Mouse (Mus musculus): Measurements from ENCODE around the gene Kyat1. TPM values are rescaled to one million over a fixed set of nuclear protein-coding genes. Genes with fewer than 3 reads are reported as not detected.
"Not testable (repeated sequence)": the region's sequence is repeated elsewhere in the genome, so short reads cannot be mapped to it uniquely, and the experiment has no call there.

Kyat1 gene
- total and polyA plus RNA-seq, 2 experiments from 2014 or later, result 17.9 to 34.3 TPM

- WGBS, result 88% methylated on average over 12 of the region's 12 CpGs
- no peak for TF ChIP-seq CTCF (IDR thresholded peaks at IDR 0.05; ENCODE audit: low read depth)
Observed at GRCm38 (mm10) chr2:30191790-30192580, 13.7 kb downstream of the Kyat1 start.

DNA sequence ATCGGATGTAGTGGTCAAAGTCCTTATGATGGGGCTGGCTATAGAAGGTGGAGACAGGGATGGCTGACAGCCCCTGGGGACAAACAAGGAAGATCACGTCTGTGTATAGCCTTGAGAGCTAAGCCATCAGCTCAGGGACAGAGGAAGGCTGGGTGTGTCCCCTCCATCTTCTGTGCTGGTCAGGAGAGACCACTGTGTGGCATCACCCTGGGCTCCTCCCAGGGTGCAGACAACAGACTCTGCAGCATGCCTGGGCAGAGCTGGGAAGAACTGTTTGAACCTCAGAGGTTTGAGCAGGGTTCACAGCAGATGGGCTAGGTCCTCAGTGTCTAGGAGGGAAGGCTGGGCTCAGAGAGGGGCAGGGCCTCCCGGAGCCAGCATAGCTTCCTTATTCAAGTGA lies 20.0 kb downstream of the Kyat1 start:
- WGBS, result 82% methylated on average over 3 of the region's 3 CpGs
- H3K9ac ChIP-seq (replicated peaks; ENCODE audit: low read length), result no peak overlapping the region
- H3K4me1 ChIP-seq (ENCODE audit: insufficient read depth, low read length), result no peaks in the 10 kb centered on the region
- no peaks in the 10 kb centered on the region for H3K9me3 ChIP-seq (ENCODE audit: low read length)
- TF ChIP-seq CTCF (IDR thresholded peaks at IDR 0.05; ENCODE audit: low read depth), result no peak
- ATAC-seq, result no peak
- no peak overlapping the region for H3K4me3 ChIP-seq (ENCODE audit: low read length)
- H3K27me3 ChIP-seq (ENCODE audit: insufficient read depth, low read length), result no peaks in the 10 kb centered on the region
- no peak overlapping the region for H3K27ac ChIP-seq
- no peak for DNase-seq (ENCODE audit: low spot score)
- no peaks in the 10 kb centered on the region; the same call in 1 of the 2 replicates for H3K36me3 ChIP-seq (ENCODE audit: insufficient read depth, low read length)
- no peak overlapping the region for H3K4me2 ChIP-seq (ENCODE audit: low read depth, low read length)

More at GRCm38 (mm10) chr2:30191790-30192580, 13.7 kb downstream of the Kyat1 start:
- H3K27ac ChIP-seq, result no peak overlapping the region
- H3K4me2 ChIP-seq (ENCODE audit: low read depth, low read length), result no peak overlapping the region
- DNase-seq (ENCODE audit: low spot score) (no peak), ATAC-seq (no peak)
- H3K36me3 ChIP-seq (ENCODE audit: insufficient read depth, low read length), result no peaks in the 10 kb centered on the region; the same call in 1 of the 2 replicates
- no peaks in the 10 kb centered on the region for H3K27me3 ChIP-seq (ENCODE audit: insufficient read depth, low read length)
- no peaks in the 10 kb centered on the region for H3K4me1 ChIP-seq (ENCODE audit: insufficient read depth, low read length)
- no peaks in the 10 kb centered on the region for H3K9me3 ChIP-seq (ENCODE audit: low read length)
- no peak overlapping the region for H3K9ac ChIP-seq (replicated peaks; ENCODE audit: low read length)
- H3K4me3 ChIP-seq (ENCODE audit: low read length), result no peak overlapping the region

GRCm38 (mm10) chr2:30185276-30185675 lies 20.4 kb downstream of the Kyat1 start:
- no peak overlapping the region for H3K9ac ChIP-seq (replicated peaks; ENCODE audit: low read length)
- 84% methylated on average over 6 of the region's 6 CpGs for WGBS

GRCm38 (mm10) chr2:30183721-30184120 lies 21.9 kb downstream of the Kyat1 start:
- Histone ChIP-seq H3K4me3 (ENCODE audit: low read length) (no peak overlapping the region), H3K36me3 (ENCODE audit: insufficient read depth, low read length) (no peaks in the 10 kb centered on the region; the same call in 1 of the 2 replicates), H3K4me2 (ENCODE audit: low read depth, low read length) (no peak overlapping the region), H3K9me3 (ENCODE audit: low read length) (no peaks in the 10 kb centered on the region), H3K27me3 (ENCODE audit: insufficient read depth, low read length) (no peaks in the 10 kb centered on the region), H3K4me1 (ENCODE audit: insufficient read depth, low read length) (no peaks in the 10 kb centered on the region), H3K9ac (replicated peaks; ENCODE audit: low read length) (no peak overlapping the region), H3K27ac (no peak overlapping the region)
- no peak for TF ChIP-seq CTCF (IDR thresholded peaks at IDR 0.05; ENCODE audit: low read depth)
- DNase-seq (ENCODE audit: low spot score) (no peak), ATAC-seq (no peak)
- WGBS, result 76% methylated on average over 3 of the region's 3 CpGs

More at GRCm38 (mm10) chr2:30185276-30185675, 20.4 kb downstream of the Kyat1 start:
- ATAC-seq (no peak), DNase-seq (ENCODE audit: low spot score) (no peak)
- H3K4me3 ChIP-seq (ENCODE audit: low read length), result no peak overlapping the region
- H3K4me1 ChIP-seq (ENCODE audit: insufficient read depth, low read length), result no peaks in the 10 kb centered on the region
- no peaks in the 10 kb centered on the region; the same call in 1 of the 2 replicates for H3K36me3 ChIP-seq (ENCODE audit: insufficient read depth, low read length)
- TF ChIP-seq CTCF (IDR thresholded peaks at IDR 0.05; ENCODE audit: low read depth), result no peak
- no peak overlapping the region for H3K4me2 ChIP-seq (ENCODE audit: low read depth, low read length)
- no peaks in the 10 kb centered on the region for H3K9me3 ChIP-seq (ENCODE audit: low read length)
- H3K27ac ChIP-seq, result no peak overlapping the region
- no peaks in the 10 kb centered on the region for H3K27me3 ChIP-seq (ENCODE audit: insufficient read depth, low read length)

DNA sequence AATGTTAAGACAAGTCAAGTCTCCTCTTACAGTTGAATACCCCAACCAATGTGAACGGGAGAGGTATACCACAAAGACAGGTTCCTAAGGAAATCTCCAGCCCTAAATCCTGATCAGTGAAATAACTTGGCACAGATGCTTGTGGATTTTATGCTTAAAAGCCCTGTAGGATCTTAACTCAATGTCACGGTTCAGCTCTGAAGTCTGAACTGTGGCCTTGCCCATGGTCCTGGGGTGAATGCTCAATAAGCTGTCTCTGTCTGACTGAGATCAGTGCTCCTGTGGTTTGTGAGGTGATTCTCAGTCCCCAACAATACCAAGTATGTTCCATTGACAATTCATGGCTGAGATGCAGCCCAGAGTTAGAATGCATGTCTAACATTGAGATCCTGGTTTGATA lies 23.2 kb downstream of the Kyat1 start:
- H3K4me2 ChIP-seq (ENCODE audit: low read depth, low read length), result no peak overlapping the region
- H3K4me3 ChIP-seq (ENCODE audit: low read length), result no peak overlapping the region
- ATAC-seq, result no peak
- H3K27me3 ChIP-seq (ENCODE audit: insufficient read depth, low read length), result no peaks in the 10 kb centered on the region
- no peaks in the 10 kb centered on the region for H3K36me3 ChIP-seq (ENCODE audit: insufficient read depth, low read length)
- H3K9me3 ChIP-seq (ENCODE audit: low read length), result no peaks in the 10 kb centered on the region
- peaks cover 4% of the 10 kb centered on the region; the same call in 1 of the 2 replicates for H3K4me1 ChIP-seq (ENCODE audit: insufficient read depth, low read length)
- no peak for DNase-seq (ENCODE audit: low spot score)
- H3K27ac ChIP-seq, result no peak overlapping the region
- no peak overlapping the region for H3K9ac ChIP-seq (replicated peaks; ENCODE audit: low read length)
- no peak for TF ChIP-seq CTCF (IDR thresholded peaks at IDR 0.05; ENCODE audit: low read depth)
- 81% methylated on average over 2 of the region's 2 CpGs for WGBS

GRCm38 (mm10) chr2:30178711-30179110 lies 26.9 kb downstream of the Kyat1 start:
- Histone ChIP-seq H3K36me3 (ENCODE audit: insufficient read depth, low read length) (peaks cover 17% of the 10 kb centered on the region), H3K4me2 (ENCODE audit: low read depth, low read length) (peak overlapping the region; percentile 79)
- WGBS, result 25% methylated on average over 7 of the region's 7 CpGs

More at GRCm38 (mm10) chr2:30178711-30179110, 26.9 kb downstream of the Kyat1 start:
- DNase-seq (ENCODE audit: low spot score); ATAC-seq; H3K4me1 ChIP-seq (ENCODE audit: insufficient read depth, low read length); H3K27me3 ChIP-seq (ENCODE audit: insufficient read depth, low read length); H3K9me3 ChIP-seq (ENCODE audit: low read length); H3K27ac ChIP-seq; H3K9ac ChIP-seq (replicated peaks; ENCODE audit: low read length): not testable (repeated sequence)
- H3K4me3 ChIP-seq (ENCODE audit: low read length), result peak overlapping the region; percentile 55
- TF ChIP-seq CTCF (IDR thresholded peaks at IDR 0.05; ENCODE audit: low read depth), result 0 out of 2 replicates have a peak, but pooled peaks have one; percentile 5

Data from hindbrain, postnatal 0 days (tissue).